Mouse (Mus musculus) embryonic fibroblast, embryonic 13.5 days (primary cell): ENCODE results near the gene Slc35b1.

Source experiments
- CTCF ChIP-seq: IDR thresholded peaks from 2 replicates; pipeline ENCODE4 v1.5.1; 2011; ENCODE audit warnings: mild to moderate bottlenecking, control low read depth, low read length, moderate library complexity, borderline replicate concordance; ENCODE audit not compliant: insufficient read depth
- POLR2A ChIP-seq: IDR thresholded peaks from 2 replicates; pipeline ENCODE4 v1.6.1; 2011; ENCODE audit warnings: low read depth, mild to moderate bottlenecking, control low read depth, low read length, moderate library complexity

DNA sequence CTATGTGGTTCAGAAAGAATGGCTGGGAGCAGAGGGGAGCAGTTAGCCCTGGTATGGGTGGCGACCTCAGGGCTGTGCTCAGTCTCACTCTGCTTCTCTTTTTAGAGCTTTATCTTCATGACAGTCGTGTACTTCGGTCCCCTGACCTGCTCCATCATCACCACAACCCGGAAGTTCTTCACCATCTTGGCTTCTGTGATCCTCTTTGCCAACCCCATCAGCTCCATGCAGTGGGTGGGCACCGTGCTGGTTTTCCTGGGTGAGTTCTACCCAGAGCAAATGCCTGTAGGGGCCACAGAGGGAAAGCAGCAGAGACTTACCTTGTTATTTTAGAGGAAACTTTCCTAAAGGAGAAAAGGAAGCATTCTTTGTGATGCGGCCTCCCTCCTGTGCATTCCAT, 5.9 kb downstream of the Slc35b1 start:
- TF ChIP-seq CTCF: no peak
- TF ChIP-seq POLR2A: no peak
